Mouse (Mus musculus): ENCODE data around the gene Abhd15.

DNA sequence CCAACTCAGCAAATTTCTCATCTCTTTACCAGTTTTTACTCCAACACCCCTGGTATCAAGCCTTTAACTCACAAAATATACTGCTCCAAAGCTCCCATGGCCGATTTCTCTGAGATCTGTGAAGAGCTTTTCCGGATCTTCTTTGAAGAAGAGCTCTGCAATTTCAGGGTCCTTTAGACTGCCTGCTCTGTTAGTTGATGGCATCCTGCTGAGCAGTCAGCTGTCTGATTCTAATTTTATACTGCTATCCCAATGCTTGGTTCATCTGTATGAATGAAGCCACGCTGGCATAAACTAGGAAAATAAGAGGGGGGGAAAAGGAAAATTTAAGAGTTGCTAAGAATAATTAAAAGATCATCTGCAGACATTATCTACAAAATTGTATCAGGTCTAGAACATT, 70.3 kb downstream of the Abhd15 start:
- TF ChIP-seq CTCF (IDR thresholded peaks at IDR 0.05; ENCODE audit: extremely low read depth, insufficient read depth, insufficient read length, insufficient replicate concordance) = no peak
- no peak for TF ChIP-seq POLR2A (IDR thresholded peaks at IDR 0.05; ENCODE audit: low read depth, low read length)
